Mouse (Mus musculus): ENCODE data around the gene 4930558K02Rik.

The 4930558K02Rik gene

GRCm38 (mm10) chr1:161900129-161900528, 79.3 kb downstream of the 4930558K02Rik start:
- DNase-seq (ENCODE audit: low read depth) = no peak

DNA sequence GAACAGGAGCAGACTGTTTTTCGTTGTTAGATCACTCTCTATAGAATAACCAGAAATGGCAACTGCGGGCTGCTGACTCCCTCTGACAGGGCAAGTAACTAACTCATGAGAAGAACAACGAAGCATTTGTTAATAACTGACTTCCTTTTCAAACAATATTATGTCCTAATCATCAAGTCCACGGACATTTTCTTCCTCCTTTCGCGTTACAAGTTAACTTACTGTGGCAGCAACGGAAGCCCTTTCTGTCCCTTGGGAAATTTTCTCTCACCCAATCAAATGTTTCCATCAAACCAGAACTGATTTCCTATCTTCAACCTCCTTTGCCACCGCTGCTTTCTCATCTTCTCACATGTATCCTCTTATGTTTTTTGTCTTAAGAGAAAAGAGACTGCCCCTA, 82.2 kb downstream of the 4930558K02Rik start:
- DNase-seq (ENCODE audit: low read depth) = no peak

- peak; percentile 55 for DNase-seq (ENCODE audit: low read depth)
These were observed 83.3 kb downstream of the 4930558K02Rik start for GRCm38 (mm10) chr1:161896130-161896529.

DNA sequence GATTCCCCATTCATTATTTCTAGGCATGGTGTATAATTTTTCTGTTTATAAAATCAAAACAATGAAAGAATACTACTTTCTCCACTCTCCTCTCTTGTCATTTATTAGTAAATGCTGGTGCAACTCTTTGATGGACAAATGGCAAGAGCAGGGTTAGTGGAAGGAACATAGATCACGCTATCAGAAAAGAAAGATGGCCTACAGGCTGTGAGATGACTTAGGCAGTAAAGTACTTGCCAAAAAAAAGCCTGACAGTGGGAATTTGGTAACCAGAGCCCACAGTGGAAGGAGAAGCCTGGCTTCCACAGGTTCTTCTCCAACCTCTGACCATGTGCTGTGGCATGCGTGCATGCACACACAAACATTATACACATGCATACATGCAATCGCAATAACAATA, 84.4 kb downstream of the 4930558K02Rik start:
- DNase-seq (ENCODE audit: low read depth) = no peak

GRCm38 (mm10) chr1:161894553-161894952, 84.9 kb downstream of the 4930558K02Rik start:
- peak; percentile 36 for DNase-seq (ENCODE audit: low read depth)

DNA sequence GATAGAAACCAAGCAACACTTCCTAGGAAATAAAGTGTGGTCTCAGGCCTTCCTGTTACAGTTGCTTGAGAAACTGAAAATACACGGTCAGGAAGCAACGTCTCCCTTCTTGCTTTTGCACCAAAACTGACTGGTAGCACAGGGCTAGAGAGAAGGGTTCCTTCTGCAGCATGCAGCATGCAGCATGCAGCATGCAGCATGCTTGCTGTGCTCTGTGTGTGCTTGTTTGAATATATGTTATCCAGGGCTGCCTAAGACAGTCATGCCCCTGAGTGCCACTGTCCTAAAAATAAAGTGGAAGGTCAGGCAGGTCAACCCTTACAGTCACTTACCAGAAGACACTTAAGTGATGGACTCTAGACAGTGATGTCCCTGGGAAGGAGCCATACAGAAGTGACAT, 85.3 kb downstream of the 4930558K02Rik start:
- peak; percentile 74 for DNase-seq (ENCODE audit: low read depth)

Measured in induced T-regulatory cell, adult 2 months (primary cell).